Mouse (Mus musculus) CD4-positive, CD25-positive, alpha-beta regulatory T cell, adult 9 weeks (primary cell): ENCODE results near the gene Psmb11. TPM values are rescaled to one million over a fixed set of nuclear protein-coding genes. Genes with fewer than 3 reads are reported as not detected.

ENCODE experiments used
- polyA plus RNA-seq: library from polyadenylated mRNA; unstranded; fragments of 100-300 nt; shearing (Covaris generic); gene quantifications from one replicate; pipeline ENCODE4 v1.2.1, GENCODE M21; 2017

The Psmb11 gene
- polyA plus RNA-seq, result 0.06 TPM

DNA sequence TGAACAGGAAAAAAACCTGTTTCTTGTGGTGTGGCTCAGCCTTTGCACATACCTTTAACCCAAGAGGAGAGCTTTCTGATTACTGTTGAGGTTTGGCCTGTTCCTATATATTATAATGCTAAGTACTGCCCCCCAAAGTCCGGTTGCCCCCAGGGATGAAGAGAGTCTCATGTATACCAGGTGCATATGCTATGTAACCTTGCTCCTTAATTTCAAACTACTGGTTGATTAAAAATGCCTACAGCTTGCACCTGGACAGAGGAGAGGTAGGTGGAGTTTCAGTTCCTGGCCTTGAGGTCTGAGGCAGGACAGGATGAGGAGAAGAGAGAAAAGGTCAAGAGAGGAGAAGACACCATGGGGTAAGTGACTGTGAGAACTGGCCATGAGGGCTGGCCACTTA lies at the start of gene Psmb11:
TSS of gene Psmb11 (plus strand) at position 301 of the 400 bp plus-strand sequence.

GRCm38 (mm10) chr14:54577089-54577982 lies 43.9 kb upstream of the Psmb11 start, which contains the start of gene Ajuba:
Ajuba (minus strand) TSS chr14:54577558.

GRCm38 (mm10) chr14:54605752-54606321 lies 15.4 kb upstream of the Psmb11 start, which contains the start of gene 4931414P19Rik:
4931414P19Rik (minus strand) TSS chr14:54605993.

GRCm38 (mm10) chr14:54617897-54618365 lies 3.3 kb upstream of the Psmb11 start, which contains the start of gene Psmb5:
Psmb5 (minus strand) TSS chr14:54618022.

DNA sequence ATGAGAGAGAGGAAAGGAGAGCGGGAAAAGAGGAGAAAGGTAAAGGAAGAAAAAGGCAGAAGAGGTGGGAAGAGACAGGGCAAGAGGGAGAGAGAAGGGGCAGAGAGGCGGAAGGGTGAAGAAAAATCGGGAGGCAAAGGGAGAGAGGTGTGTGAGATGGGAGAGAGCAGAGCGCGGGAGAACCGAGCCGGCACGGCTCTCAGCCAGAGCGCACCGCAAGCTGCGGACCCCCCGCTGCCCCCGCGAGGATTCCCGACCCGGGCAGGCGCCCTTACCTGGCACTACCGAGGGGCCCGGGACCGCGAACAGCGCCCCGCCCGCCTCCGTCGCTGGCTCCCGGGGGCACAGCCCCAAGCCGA lies 19.7 kb downstream of the Psmb11 start, which contains the start of gene Gm17606:
TSS of gene Gm17606 (plus strand) at position 7 of the 359 bp plus-strand sequence.

GRCm38 (mm10) chr14:54641305-54641969 lies 20.2 kb downstream of the Psmb11 start, which contains the start of gene Cdh24:
Cdh24 (minus strand) TSS chr14:54641364.

Other genes with a start within 250 kb of the Psmb11 start
- 1.5 TPM for gene Slc7a7, start 203.7 kb upstream of the Psmb11 start, polyA plus RNA-seq
- gene Mrpl52, start 194.5 kb upstream of the Psmb11 start, polyA plus RNA-seq, result 292 TPM
- 1.5 TPM for gene Mmp14, start 189.8 kb upstream of the Psmb11 start, polyA plus RNA-seq
- gene Lrp10, start 157.3 kb upstream of the Psmb11 start, polyA plus RNA-seq, result 38.7 TPM
- gene Rem2, start 145.3 kb upstream of the Psmb11 start, polyA plus RNA-seq, result 0.61 TPM
- gene Prmt5, start 103.9 kb upstream of the Psmb11 start, polyA plus RNA-seq, result 49.7 TPM
- gene Haus4, start 66.8 kb upstream of the Psmb11 start, polyA plus RNA-seq, result 22.4 TPM
- gene Ajuba, start 43.9 kb upstream of the Psmb11 start, polyA plus RNA-seq, result 0.16 TPM
- 3.0 TPM for gene 4931414P19Rik, start 15.4 kb upstream of the Psmb11 start, polyA plus RNA-seq
- 280 TPM for gene Psmb5, start 3.4 kb upstream of the Psmb11 start, polyA plus RNA-seq
- gene Gm17606, start 19.5 kb downstream of the Psmb11 start, polyA plus RNA-seq, result not detected
- 0.46 TPM for gene Cdh24, start 19.9 kb downstream of the Psmb11 start, polyA plus RNA-seq
- 93.8 TPM for gene 1700123O20Rik, start 64.8 kb downstream of the Psmb11 start, polyA plus RNA-seq
- 123 TPM for gene Acin1, start 65.5 kb downstream of the Psmb11 start, polyA plus RNA-seq
- 0.38 TPM for gene Gm29776, start 77.4 kb downstream of the Psmb11 start, polyA plus RNA-seq
- gene Cebpe, start 90.7 kb downstream of the Psmb11 start, polyA plus RNA-seq, result not detected
- gene Slc7a8, start 160.5 kb downstream of the Psmb11 start, polyA plus RNA-seq, result 0.24 TPM
- not detected for gene Rnf212b, start 192.7 kb downstream of the Psmb11 start, polyA plus RNA-seq
- gene Homez, start 249.5 kb downstream of the Psmb11 start, polyA plus RNA-seq, result 3.7 TPM